ENCODE assay signal across 8 mouse cellular contexts in the genomic region with DNA sequence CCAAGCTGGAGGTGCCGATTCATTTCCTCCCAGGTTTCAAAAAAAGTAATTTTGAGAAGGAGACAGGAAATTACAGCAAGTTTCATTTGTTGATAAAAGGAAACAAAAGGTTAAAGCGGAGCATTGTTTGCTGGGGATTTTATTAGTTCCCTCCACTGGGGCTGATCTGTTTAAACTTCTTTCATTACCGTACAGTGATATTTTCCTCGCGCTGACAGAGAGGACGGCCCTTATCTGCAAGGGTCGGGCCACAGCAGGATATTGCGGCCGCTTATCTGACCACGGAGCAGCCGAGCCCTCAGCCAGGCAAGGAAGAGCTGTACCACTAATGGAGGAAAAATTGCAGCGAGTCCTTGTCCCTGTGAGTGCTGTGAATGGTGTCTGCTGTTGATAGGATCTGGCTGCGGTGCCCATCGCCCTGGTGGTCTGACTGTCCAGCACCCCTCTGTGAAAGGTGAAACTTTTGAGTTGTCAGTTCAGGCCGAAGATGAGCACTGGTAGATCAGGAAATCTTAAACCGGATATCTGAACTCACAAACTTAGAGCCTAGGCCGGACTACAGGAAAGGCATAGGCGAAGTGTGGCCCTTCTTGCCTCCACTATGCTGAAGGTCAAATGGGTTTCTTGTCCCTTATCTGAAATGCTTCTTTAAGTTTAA. TPM values are rescaled to one million over a fixed set of nuclear protein-coding genes. Genes with fewer than 3 reads are reported as not detected.
DNase-seq lines count a peak whose midpoint lies in the region; ATAC-seq and TF ChIP-seq lines count a peak whose summit lies in the region.

No protein-coding gene starts in this region.

- ATAC-seq in midbrain, embryonic 11.5 days (ENCODE audit: low FRiP score): peak; percentile 51; the same call in 1 of the 2 replicates

- no peak for TF ChIP-seq POLR2A in spleen, adult 2 months (IDR thresholded peaks at IDR 0.05; ENCODE audit: low read depth, low read length)
- 0 out of 2 replicates have a peak, but pooled peaks have one; percentile 14 for TF ChIP-seq POLR2A in heart, adult 2 months (IDR thresholded peaks at IDR 0.05; ENCODE audit: insufficient read depth, low read depth, low read length)

- peak overlapping the region; percentile 34 for H3K9ac ChIP-seq in heart, adult 2 months (ENCODE audit: low read depth, low read length)
- 0 out of 2 replicates have a peak overlapping the region, but pooled peaks have one; percentile 27 for H3K9ac ChIP-seq in midbrain, embryonic 11.5 days (ENCODE audit: low read length)

- TF ChIP-seq EP300 in heart, adult 2 months (IDR thresholded peaks at IDR 0.05; ENCODE audit: insufficient read depth, low read depth, low read length): 0 out of 2 replicates have a peak, but pooled peaks have one; percentile 27

- no peaks in the 10 kb centered on the region for H3K36me3 ChIP-seq in spleen, adult 2 months (ENCODE audit: control insufficient read depth, insufficient read depth, low read length)
- peaks cover 5% of the 10 kb centered on the region; the same call in 1 of the 2 replicates for H3K36me3 ChIP-seq in heart, adult 2 months (ENCODE audit: control insufficient read depth, insufficient read depth, low read length)
- no peaks in the 10 kb centered on the region for H3K36me3 ChIP-seq in midbrain, embryonic 11.5 days (ENCODE audit: control insufficient read depth, insufficient read depth, low read length)

- no peaks in the 10 kb centered on the region for H3K79me2 ChIP-seq in heart, adult 2 months (replicated peaks; ENCODE audit: control insufficient read depth, insufficient read depth, low read length)

- peak overlapping the region; percentile 36 for H3K4me3 ChIP-seq in spleen, adult 2 months (ENCODE audit: extremely low read depth, insufficient read depth, insufficient read length)
- peak overlapping the region; percentile 31 for H3K4me3 ChIP-seq in heart, adult 2 months
- no peak overlapping the region for H3K4me3 ChIP-seq in midbrain, embryonic 11.5 days (ENCODE audit: low read depth, low read length)

- H3K9me3 ChIP-seq in midbrain, embryonic 11.5 days (ENCODE audit: control insufficient read depth, low read length): no peaks in the 10 kb centered on the region

- no peaks in the 10 kb centered on the region for H3K27me3 ChIP-seq in spleen, adult 2 months (ENCODE audit: control insufficient read depth, insufficient read depth, low read length)
- H3K27me3 ChIP-seq in heart, adult 2 months (ENCODE audit: control insufficient read depth, insufficient read depth, low read length): no peaks in the 10 kb centered on the region
- no peaks in the 10 kb centered on the region for H3K27me3 ChIP-seq in midbrain, embryonic 11.5 days (ENCODE audit: control insufficient read depth, insufficient read depth, low read length)

- DNase-seq in spleen, adult 2 months (ENCODE audit: low read depth in 1 of 2, low spot score in 2 of 2): no peak
- DNase-seq in spleen, adult 12 weeks (ENCODE audit: low spot score): no peak
- DNase-seq in heart, adult 2 months: peak; percentile 53 to 58
- DNase-seq in kidney, postnatal 14 days: peak; percentile 50
- peak; percentile 85 for DNase-seq in midbrain, embryonic 11.5 days (ENCODE audit: low spot score, missing footprints)
- DNase-seq in right cerebral cortex, adult 18-20 months: no peak
- no peak for DNase-seq in ovary, postnatal 10 days (ENCODE audit: low spot score)
- no peak for DNase-seq in gastrocnemius, adult 8-10 months (ENCODE audit: low spot score in 2 of 2)

- TF ChIP-seq CTCF in spleen, adult 2 months (IDR thresholded peaks at IDR 0.05; ENCODE audit: extremely low read depth, insufficient read depth, insufficient read length, insufficient replicate concordance): no peak
- TF ChIP-seq CTCF in heart, adult 2 months (IDR thresholded peaks at IDR 0.05): no peak

- intact Hi-C loops in heart, adult 2 months (cut with DNase I): no loop called here

- WGBS in spleen, adult 2 months: 10% methylated on average over 18 of the region's 18 CpGs
- 9% methylated on average over 18 of the region's 18 CpGs for WGBS in heart, adult 2 months
- WGBS in midbrain, embryonic 11.5 days: 61% methylated on average over 18 of the region's 18 CpGs

- H3K27ac ChIP-seq in spleen, adult 2 months (ENCODE audit: insufficient read depth, low read length): no peak overlapping the region; the same call in 1 of the 2 replicates
- peak overlapping the region; percentile 67 for H3K27ac ChIP-seq in heart, adult 2 months
- peak overlapping the region; percentile 2; the same call in 1 of the 2 replicates for H3K27ac ChIP-seq in midbrain, embryonic 11.5 days (ENCODE audit: low read depth, low read length)

- H3K4me1 ChIP-seq in spleen, adult 2 months (ENCODE audit: control insufficient read depth, insufficient read depth, insufficient read length): peaks cover 3% of the 10 kb centered on the region; the same call in 1 of the 2 replicates
- H3K4me1 ChIP-seq in heart, adult 2 months (ENCODE audit: control insufficient read depth, insufficient read depth, low read length): peaks cover 4% of the 10 kb centered on the region
- H3K4me1 ChIP-seq in midbrain, embryonic 11.5 days (ENCODE audit: control insufficient read depth, insufficient read depth, low read length): peaks cover 20% of the 10 kb centered on the region

- H3K4me2 ChIP-seq in midbrain, embryonic 11.5 days: no peak overlapping the region; the same call in 1 of the 2 replicates

RNA-seq across cellular contexts. Expression of gene Fignl1, which starts 28.1 kb away (rescaled TPM):
- polyA plus RNA-seq in spleen, adult 2 months (2012; rRNA removed): 4.0 and 6.3 TPM in 2 replicates
- under 1 TPM; 0.21 to 0.30 TPM for total RNA-seq in heart, adult 2 months (2021)
- polyA plus RNA-seq in heart, adult 2 months (2012; rRNA removed): 0.15 and 1.2 TPM in 2 replicates
- 99.1 and 109 TPM in 2 replicates for polyA plus RNA-seq in midbrain, embryonic 11.5 days (2014; fragmentation: Nextera tagmentation; extraction: Ambion mirVana)
- under 1 TPM; 0.19 to 0.88 (median 0.29) TPM for total RNA-seq in gastrocnemius, adult 8-10 months (2022)

Comparison
In these comparisons a context has a peak if more than half of its experiments do, and no peak if none do; other contexts are left out.
1. DNase-seq: peak in heart, adult 2 months (2 of 2), kidney, postnatal 14 days (single experiment) and midbrain, embryonic 11.5 days (single experiment); none in spleen, adult 2 months (0 of 2), spleen, adult 12 weeks (single experiment), right cerebral cortex, adult 18-20 months (single experiment), ovary, postnatal 10 days (single experiment) and gastrocnemius, adult 8-10 months (0 of 2).
2. RNA of gene Fignl1, which starts 28.1 kb away (polyA plus RNA-seq): 99.1 to 109 TPM in midbrain, embryonic 11.5 days; 4.0 to 6.3 TPM in spleen, adult 2 months and 0.15 to 1.2 TPM in heart, adult 2 months; every median in the first group is over 10 times any median in the second.